Mouse (Mus musculus): ENCODE data around the gene Adgrb3. TPM values are rescaled to one million over a fixed set of nuclear protein-coding genes. Genes with fewer than 3 reads are reported as not detected.

Adgrb3 gene
- polyA plus RNA-seq, 1 experiment, result 0.08 TPM

GRCm38 (mm10) chr1:25568096-25568495 lies 261.4 kb downstream of the Adgrb3 start:
- no peaks in the 10 kb centered on the region for H3K36me3 ChIP-seq (ENCODE audit: control insufficient read depth, insufficient read depth, low read length)
- H3K4me1 ChIP-seq (ENCODE audit: control insufficient read depth, insufficient read depth, insufficient read length), result no peaks in the 10 kb centered on the region
- no peak for DNase-seq (ENCODE audit: low read depth in 1 of 2, low spot score in 2 of 2)
- 97% methylated on average over 1 of the region's 1 CpGs for WGBS
- H3K27me3 ChIP-seq (ENCODE audit: control insufficient read depth, insufficient read depth, low read length), result no peaks in the 10 kb centered on the region
- H3K27ac ChIP-seq (ENCODE audit: insufficient read depth, low read length), result no peak overlapping the region
- H3K4me3 ChIP-seq (ENCODE audit: extremely low read depth, insufficient read depth, insufficient read length), result no peak overlapping the region; the same call in 1 of the 2 replicates
- TF ChIP-seq CTCF (IDR thresholded peaks at IDR 0.05; ENCODE audit: extremely low read depth, insufficient read depth, insufficient read length, insufficient replicate concordance) (no peak), POLR2A (IDR thresholded peaks at IDR 0.05; ENCODE audit: low read depth, low read length) (no peak)

DNA sequence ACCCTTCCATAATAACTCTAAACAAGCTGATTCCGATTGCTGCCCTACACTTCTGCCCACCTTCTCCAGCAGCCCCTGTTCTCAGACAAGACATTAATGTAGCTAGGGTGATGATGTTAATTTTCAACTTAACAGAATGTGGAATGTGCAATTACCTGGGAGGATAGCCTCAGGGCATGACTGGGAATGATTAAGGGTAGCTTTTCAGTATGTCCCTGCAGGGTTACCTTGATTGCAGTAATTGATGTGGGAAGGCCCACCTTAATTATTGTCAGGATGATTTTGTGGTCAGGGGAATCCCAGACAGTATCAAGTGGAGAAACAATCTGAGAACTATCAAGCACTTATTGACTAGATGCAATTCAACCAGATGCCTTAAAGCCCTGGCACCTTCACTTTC lies 283.4 kb downstream of the Adgrb3 start:
- H3K4me3 ChIP-seq (ENCODE audit: extremely low read depth, insufficient read depth, insufficient read length), result no peak overlapping the region
- H3K36me3 ChIP-seq (ENCODE audit: control insufficient read depth, insufficient read depth, low read length), result no peaks in the 10 kb centered on the region
- no peak overlapping the region for H3K27ac ChIP-seq (ENCODE audit: insufficient read depth, low read length)
- no peak for DNase-seq (ENCODE audit: low read depth in 1 of 2, low spot score in 2 of 2)
- TF ChIP-seq CTCF (IDR thresholded peaks at IDR 0.05; ENCODE audit: extremely low read depth, insufficient read depth, insufficient read length, insufficient replicate concordance) (no peak), POLR2A (IDR thresholded peaks at IDR 0.05; ENCODE audit: low read depth, low read length) (no peak)
- 84% methylated on average over 1 of the region's 1 CpGs for WGBS
- no peaks in the 10 kb centered on the region for H3K4me1 ChIP-seq (ENCODE audit: control insufficient read depth, insufficient read depth, insufficient read length)
- H3K27me3 ChIP-seq (ENCODE audit: control insufficient read depth, insufficient read depth, low read length), result no peaks in the 10 kb centered on the region

DNA sequence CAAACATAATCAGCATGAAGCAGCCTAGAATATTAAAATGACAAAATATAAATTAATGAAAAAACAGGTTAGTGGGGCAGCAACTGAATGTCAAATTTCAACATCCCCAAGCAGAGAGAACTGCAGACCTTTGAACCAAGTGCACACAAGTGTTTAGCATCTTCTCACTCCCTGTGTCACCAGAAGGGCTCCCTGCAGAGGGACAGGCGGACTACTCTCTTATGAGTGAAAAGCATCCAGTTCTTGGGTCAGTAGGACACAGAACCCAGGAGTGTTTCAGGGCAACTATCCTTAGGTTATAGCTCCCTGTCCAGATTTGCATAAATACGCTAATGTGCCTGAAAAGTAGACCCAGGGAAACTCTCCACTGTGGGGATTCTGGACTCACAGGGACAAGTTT lies 285.6 kb downstream of the Adgrb3 start:
- TF ChIP-seq POLR2A (IDR thresholded peaks at IDR 0.05; ENCODE audit: low read depth, low read length) (no peak), CTCF (IDR thresholded peaks at IDR 0.05; ENCODE audit: extremely low read depth, insufficient read depth, insufficient read length, insufficient replicate concordance) (no peak)
- no peaks in the 10 kb centered on the region for H3K4me1 ChIP-seq (ENCODE audit: control insufficient read depth, insufficient read depth, insufficient read length)
- 75% methylated on average over 2 of the region's 2 CpGs for WGBS
- no peak overlapping the region for H3K27ac ChIP-seq (ENCODE audit: insufficient read depth, low read length)
- DNase-seq (ENCODE audit: low read depth in 1 of 2, low spot score in 2 of 2), result no peak
- no peak overlapping the region for H3K4me3 ChIP-seq (ENCODE audit: extremely low read depth, insufficient read depth, insufficient read length)
- no peaks in the 10 kb centered on the region for H3K36me3 ChIP-seq (ENCODE audit: control insufficient read depth, insufficient read depth, low read length)
- H3K27me3 ChIP-seq (ENCODE audit: control insufficient read depth, insufficient read depth, low read length), result no peaks in the 10 kb centered on the region

DNA sequence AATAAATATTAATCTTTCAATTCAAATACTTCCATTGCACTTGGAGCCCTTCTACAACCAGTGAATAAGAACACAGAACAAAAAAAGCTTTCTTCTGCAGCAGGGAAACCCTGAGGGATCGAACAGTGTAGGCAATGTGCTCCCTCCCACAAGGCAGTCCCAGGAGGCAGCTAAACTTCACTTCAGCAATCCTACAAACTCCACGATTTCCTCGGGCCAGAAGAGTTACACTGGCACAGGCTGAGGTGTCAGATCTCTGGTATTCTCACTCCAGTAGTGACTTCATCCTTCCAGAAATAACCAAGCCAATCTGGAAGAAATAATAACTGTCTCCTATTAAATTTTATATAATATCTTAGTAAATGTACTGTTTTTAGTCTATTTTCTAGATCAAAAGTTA lies 286.6 kb downstream of the Adgrb3 start:
- H3K27me3 ChIP-seq (ENCODE audit: control insufficient read depth, insufficient read depth, low read length), result no peaks in the 10 kb centered on the region
- no peak overlapping the region for H3K4me3 ChIP-seq (ENCODE audit: extremely low read depth, insufficient read depth, insufficient read length)
- H3K4me1 ChIP-seq (ENCODE audit: control insufficient read depth, insufficient read depth, insufficient read length), result no peaks in the 10 kb centered on the region
- DNase-seq (ENCODE audit: low read depth in 1 of 2, low spot score in 2 of 2), result no peak
- no peaks in the 10 kb centered on the region for H3K36me3 ChIP-seq (ENCODE audit: control insufficient read depth, insufficient read depth, low read length)
- 72% methylated on average over 3 of the region's 3 CpGs for WGBS
- H3K27ac ChIP-seq (ENCODE audit: insufficient read depth, low read length), result no peak overlapping the region
- TF ChIP-seq POLR2A (IDR thresholded peaks at IDR 0.05; ENCODE audit: low read depth, low read length), result no peak

GRCm38 (mm10) chr1:25526976-25527375 lies 302.5 kb downstream of the Adgrb3 start:
- Histone ChIP-seq H3K4me3 (ENCODE audit: extremely low read depth, insufficient read depth, insufficient read length) (no peak overlapping the region), H3K36me3 (ENCODE audit: control insufficient read depth, insufficient read depth, low read length) (no peaks in the 10 kb centered on the region), H3K4me1 (ENCODE audit: control insufficient read depth, insufficient read depth, insufficient read length) (no peaks in the 10 kb centered on the region), H3K27me3 (ENCODE audit: control insufficient read depth, insufficient read depth, low read length) (no peaks in the 10 kb centered on the region), H3K27ac (ENCODE audit: insufficient read depth, low read length) (no peak overlapping the region)
- WGBS, result 79% methylated on average over 4 of the region's 4 CpGs
- no peak for DNase-seq (ENCODE audit: low read depth in 1 of 2, low spot score in 2 of 2)
- TF ChIP-seq POLR2A (IDR thresholded peaks at IDR 0.05; ENCODE audit: low read depth, low read length), result no peak
- TF ChIP-seq CTCF (IDR thresholded peaks at IDR 0.05; ENCODE audit: extremely low read depth, insufficient read depth, insufficient read length, insufficient replicate concordance), result no peak

DNA sequence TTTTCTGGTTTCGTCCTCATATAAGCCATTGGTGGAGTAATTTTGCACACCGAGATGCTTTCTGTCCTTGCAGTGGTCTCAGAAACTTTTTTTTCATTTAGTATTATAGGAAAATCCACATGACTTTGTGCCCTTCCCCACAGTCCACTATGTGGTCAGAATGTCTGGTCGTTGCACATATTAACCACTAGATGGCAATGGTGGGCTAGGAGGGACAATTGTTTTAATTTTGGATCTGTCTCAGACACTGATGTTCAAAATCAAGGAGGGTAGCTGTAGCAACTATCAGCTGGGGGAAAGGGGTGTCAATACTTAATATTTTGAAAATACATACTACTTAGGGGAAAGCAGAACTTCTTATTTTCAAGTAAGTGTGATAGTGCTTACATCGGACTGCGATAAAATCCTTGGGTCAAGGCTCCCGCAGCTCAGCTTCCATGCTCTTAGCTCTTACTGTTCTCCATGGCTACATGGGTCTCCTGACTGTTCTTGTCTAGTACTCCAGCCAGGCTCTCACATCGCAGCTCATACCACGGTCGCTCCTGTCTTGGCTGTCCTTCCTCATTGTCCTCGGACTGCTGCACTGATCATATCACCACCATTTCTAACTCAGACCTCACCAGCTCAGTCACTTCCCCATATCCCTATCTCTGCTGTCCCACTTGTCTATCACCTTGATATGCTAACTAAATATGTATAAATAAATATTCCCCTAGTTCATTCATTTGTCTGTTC lies 319.0 kb downstream of the Adgrb3 start:
- no peak for DNase-seq (ENCODE audit: low read depth in 1 of 2, low spot score in 2 of 2)
- H3K27ac ChIP-seq (ENCODE audit: insufficient read depth, low read length), result no peak overlapping the region
- H3K27me3 ChIP-seq (ENCODE audit: control insufficient read depth, insufficient read depth, low read length), result no peaks in the 10 kb centered on the region
- H3K4me1 ChIP-seq (ENCODE audit: control insufficient read depth, insufficient read depth, insufficient read length), result no peaks in the 10 kb centered on the region
- no peak overlapping the region for H3K4me3 ChIP-seq (ENCODE audit: extremely low read depth, insufficient read depth, insufficient read length)
- WGBS, result 59% methylated on average over 10 of the region's 10 CpGs
- no peaks in the 10 kb centered on the region for H3K36me3 ChIP-seq (ENCODE audit: control insufficient read depth, insufficient read depth, low read length)
- TF ChIP-seq CTCF (IDR thresholded peaks at IDR 0.05; ENCODE audit: extremely low read depth, insufficient read depth, insufficient read length, insufficient replicate concordance), result no peak
- no peak for TF ChIP-seq POLR2A (IDR thresholded peaks at IDR 0.05; ENCODE audit: low read depth, low read length)

DNA sequence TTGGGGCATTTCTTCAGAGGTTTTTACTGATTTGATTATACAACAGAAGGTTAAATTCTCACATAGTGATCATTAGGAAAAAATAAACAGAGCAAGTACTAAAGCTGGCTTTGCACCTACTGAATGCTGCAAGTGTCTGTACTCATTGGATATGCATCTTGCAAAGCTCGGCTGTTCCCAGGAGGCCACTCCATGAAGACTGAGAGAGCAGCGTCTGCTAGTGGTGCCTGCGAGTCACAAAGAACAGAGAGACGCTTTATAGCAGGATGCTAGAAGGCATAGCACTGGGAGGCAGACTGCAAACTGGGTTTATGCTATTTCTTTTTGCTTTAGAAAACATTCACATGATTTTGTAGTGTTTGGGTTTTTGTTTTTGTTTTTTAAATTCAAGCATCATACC lies 325.2 kb downstream of the Adgrb3 start:
- Histone ChIP-seq H3K27me3 (ENCODE audit: control insufficient read depth, insufficient read depth, low read length) (no peaks in the 10 kb centered on the region), H3K4me3 (ENCODE audit: extremely low read depth, insufficient read depth, insufficient read length) (no peak overlapping the region), H3K36me3 (ENCODE audit: control insufficient read depth, insufficient read depth, low read length) (no peaks in the 10 kb centered on the region), H3K4me1 (ENCODE audit: control insufficient read depth, insufficient read depth, insufficient read length) (no peaks in the 10 kb centered on the region), H3K27ac (ENCODE audit: insufficient read depth, low read length) (no peak overlapping the region)
- DNase-seq (ENCODE audit: low read depth in 1 of 2, low spot score in 2 of 2), result no peak
- 29% methylated on average over 4 of the region's 4 CpGs for WGBS
- TF ChIP-seq POLR2A (IDR thresholded peaks at IDR 0.05; ENCODE audit: low read depth, low read length), result no peak
- TF ChIP-seq CTCF (IDR thresholded peaks at IDR 0.05; ENCODE audit: extremely low read depth, insufficient read depth, insufficient read length, insufficient replicate concordance), result no peak
